Mouse (Mus musculus) MEL (cell line): ENCODE measurements at regions not wholly inside any gene's neighbourhood (a gene's known extent, or its start where the extent isn't known, plus 50 kb on each side); places are given as distances from the start of the nearest gene placed in this dataset.

Source experiments
- CTCF ChIP-seq, 3 experiments: IDR thresholded peaks in 2 of 3; conservative IDR thresholded peaks in 1 of 3; 2 replicates each; pipeline ENCODE4 v1.5.1; 2011 to 2012; ENCODE audit warnings: low read length in 3 of 3, low read depth in 2 of 3, mild to moderate bottlenecking in 2 of 3, improper control_type of control experiment in 1 of 3, inconsistent platforms in 1 of 3, mixed read lengths in 1 of 3, moderate library complexity in 1 of 3; ENCODE audit not compliant: control insufficient read depth in 1 of 3, insufficient read depth in 1 of 3, poor library complexity in 1 of 3, severe bottlenecking in 1 of 3
- EP300 ChIP-seq, 2 experiments: IDR thresholded peaks; 2 replicates each; pipeline ENCODE4 v1.6.1; 2011; ENCODE audit warnings: improper control_type of control experiment in 2 of 2, low read length in 2 of 2, low read depth in 1 of 2, mild to moderate bottlenecking in 1 of 2
- MAZ ChIP-seq: IDR thresholded peaks from 2 replicates; pipeline ENCODE4 v1.6.1; 2012; ENCODE audit warnings: low read depth, mild to moderate bottlenecking, inconsistent platforms, low read length, improper control_type of control experiment
- MYC ChIP-seq: IDR thresholded peaks from 2 replicates; pipeline ENCODE4 v1.6.1; 2011; ENCODE audit warnings: low read depth, mild to moderate bottlenecking, low read length, improper control_type of control experiment, moderate library complexity
- POLR2AphosphoS2 ChIP-seq: IDR thresholded peaks from 2 replicates; pipeline ENCODE4 v1.6.1; 2011; ENCODE audit warnings: low read length, improper control_type of control experiment

- no peak for TF ChIP-seq EP300 (IDR thresholded peaks at IDR 0.05; ENCODE audit: low read depth in 1 of 2, low read length in 2 of 2)
- TF ChIP-seq MAZ: no peak
- no peak for TF ChIP-seq POLR2AphosphoS2
- no peak for TF ChIP-seq MYC
- no peak for TF ChIP-seq CTCF (IDR thresholded peaks at IDR 0.05 in 2 of 3, conservative IDR thresholded peaks at IDR 0.05 in 1 of 3; ENCODE audit: control insufficient read depth in 1 of 3, insufficient read depth in 1 of 3, low read depth in 2 of 3, low read length in 3 of 3, poor library complexity in 1 of 3, severe bottlenecking in 1 of 3)
These were observed 168.8 kb downstream of the Kif26a start for GRCm38 (mm10) chr12:112314781-112315180.
